Mouse (Mus musculus) embryonic facial prominence, embryonic 14.5 days (tissue): ENCODE measurements around the gene Olfr1404. TPM values are rescaled to one million over a fixed set of nuclear protein-coding genes. Genes with fewer than 3 reads are reported as not detected.

Experiments used
- ATAC-seq: fragments of 200-750 bp; cut with Nextera tagmentation; 2 replicates; pipeline ENCODE4 v1.8.0; 2017; ENCODE audit warnings: low read depth, moderate number of reproducible peaks, moderate TSS enrichment
- DNase-seq: peaks from one replicate; pipeline ENCODE4 v3.0.0-alpha.2; 2015; ENCODE audit warnings: low spot score
- H3K27ac ChIP-seq: fragments of 300-500 bp; sonication (generic); replicated peaks from 2 replicates; pipeline ENCODE4 v1.5.1; 2014; ENCODE audit warnings: low read depth, mild to moderate bottlenecking, low read length, moderate library complexity
- H3K27me3 ChIP-seq: fragments of 300-500 bp; sonication (generic); replicated peaks from 2 replicates; pipeline ENCODE4 v1.6.1; 2014; ENCODE audit warnings: low read length; ENCODE audit not compliant: control insufficient read depth, insufficient read depth
- H3K36me3 ChIP-seq: fragments of 300-500 bp; sonication (generic); 2 replicates; pipeline ENCODE4 v1.6.1; 2014; ENCODE audit warnings: low read length, mixed read lengths; ENCODE audit not compliant: control insufficient read depth, insufficient read depth
- H3K4me1 ChIP-seq: fragments of 300-500 bp; sonication (generic); 2 replicates; pipeline ENCODE4 v1.6.1; 2014; ENCODE audit warnings: antibody characterized with exemption, low read length; ENCODE audit not compliant: control insufficient read depth, insufficient read depth
- H3K4me2 ChIP-seq: fragments of 300-500 bp; sonication (generic); 2 replicates; pipeline ENCODE4 v1.6.1; 2014; ENCODE audit warnings: low read depth, mild to moderate bottlenecking, low read length, moderate library complexity, mixed read lengths
- H3K4me3 ChIP-seq: fragments of 300-500 bp; sonication (generic); 2 replicates; pipeline ENCODE4 v1.5.1; 2014; ENCODE audit warnings: low read depth, mild to moderate bottlenecking, low read length
- H3K9ac ChIP-seq: fragments of 300-500 bp; sonication (generic); 2 replicates; pipeline ENCODE4 v1.6.1; 2014; ENCODE audit warnings: low read depth, mild to moderate bottlenecking, low read length, moderate library complexity, mixed read lengths
- H3K9me3 ChIP-seq: fragments of 300-500 bp; sonication (generic); 2 replicates; pipeline ENCODE4 v1.6.1; 2016; ENCODE audit warnings: low read length; ENCODE audit not compliant: control insufficient read depth
- WGBS: fragments of 180-500 bp; shearing (Covaris S2); extraction: QIAGEN DNeasy Blood & Tissue Kit; methylation state at CpG from one replicate; pipeline ENCODE4 v1.1.7; 2014; 5-methylcytosine and 5-hydroxymethylcytosine counted together
- polyA plus RNA-seq: library from polyadenylated mRNA; unstranded; fragments of >200 nt; fragmentation: Nextera tagmentation; extraction: Ambion mirVana; gene quantifications from 2 replicates; pipeline ENCODE4 v1.2.1, GENCODE M21; 2014

Gene Olfr1404
- polyA plus RNA-seq, 1 experiment from 2014 or later: 0.17 TPM

GRCm38 (mm10) chr1:173249888-173250287 lies 37.7 kb downstream of the Olfr1404 start:
- no peak overlapping the region for H3K27ac ChIP-seq
- ATAC-seq: no peak
- no peak overlapping the region for H3K9ac ChIP-seq
- H3K4me2 ChIP-seq: no peak overlapping the region
- H3K36me3 ChIP-seq: no peaks in the 10 kb centered on the region
- H3K4me1 ChIP-seq: no peaks in the 10 kb centered on the region
- H3K4me3 ChIP-seq: no peak overlapping the region
- 88% methylated on average over 3 of the region's 3 CpGs for WGBS
- DNase-seq: no peak
- no peaks in the 10 kb centered on the region for H3K9me3 ChIP-seq
- H3K27me3 ChIP-seq: no peaks in the 10 kb centered on the region

- no peaks in the 10 kb centered on the region for H3K27me3 ChIP-seq
- no peak for ATAC-seq
Measured at GRCm38 (mm10) chr1:173265701-173266100, 53.5 kb downstream of the Olfr1404 start, which contains the start of gene Olfr418. Olfr418 (plus strand) TSS chr1:173266001.

More at GRCm38 (mm10) chr1:173265701-173266100, 53.5 kb downstream of the Olfr1404 start, which contains the start of gene Olfr418:
- Histone ChIP-seq H3K36me3 (no peaks in the 10 kb centered on the region), H3K4me1 (no peaks in the 10 kb centered on the region), H3K4me2 (no peak within 1 kb of the TSS), H3K27ac (no peak within 1 kb of the TSS), H3K4me3 (no peak within 1 kb of the TSS), H3K9me3 (no peaks in the 10 kb centered on the region), H3K9ac (no peak within 1 kb of the TSS)
- DNase-seq: no peak

Other genes with a start within 250 kb of the Olfr1404 start
- gene Olfr1408, start 75.0 kb upstream of the Olfr1404 start, polyA plus RNA-seq: not detected in 2 replicates
- 0.29 TPM in 1 of 2 replicates, not detected in the other for gene Olfr1406, start 21.8 kb upstream of the Olfr1404 start, polyA plus RNA-seq
- not detected in 2 replicates for gene Olfr218, start 14.6 kb upstream of the Olfr1404 start, polyA plus RNA-seq
- gene Fcer1a, start 14.8 kb downstream of the Olfr1404 start, polyA plus RNA-seq: 0.21 TPM in 1 of 2 replicates, not detected in the other
- gene Olfr418, start 53.6 kb downstream of the Olfr1404 start, polyA plus RNA-seq: not detected in 2 replicates
- not detected in 2 replicates for gene Mptx2, start 65.4 kb downstream of the Olfr1404 start, polyA plus RNA-seq
- gene Ackr1, start 121.4 kb downstream of the Olfr1404 start, polyA plus RNA-seq: 1.6 and 3.9 TPM in 2 replicates
- 0.53 and 1.3 TPM in 2 replicates for gene Aim2, start 138.5 kb downstream of the Olfr1404 start, polyA plus RNA-seq
- 11.6 and 12.3 TPM in 2 replicates for gene Cadm3, start 155.3 kb downstream of the Olfr1404 start, polyA plus RNA-seq